Mouse (Mus musculus) liver, postnatal 0 days (tissue): ENCODE data around the gene Gsg1l.

ENCODE experiments used
- CTCF ChIP-seq: sonication (generic); IDR thresholded peaks from 2 replicates; pipeline ENCODE4 v1.5.1; 2016; ENCODE audit warnings: antibody characterized with exemption, low read depth
- EP300 ChIP-seq: IDR thresholded peaks from 2 replicates; pipeline ENCODE4 v1.6.1; 2016; ENCODE audit warnings: antibody characterized with exemption, low read depth, mild to moderate bottlenecking

DNA sequence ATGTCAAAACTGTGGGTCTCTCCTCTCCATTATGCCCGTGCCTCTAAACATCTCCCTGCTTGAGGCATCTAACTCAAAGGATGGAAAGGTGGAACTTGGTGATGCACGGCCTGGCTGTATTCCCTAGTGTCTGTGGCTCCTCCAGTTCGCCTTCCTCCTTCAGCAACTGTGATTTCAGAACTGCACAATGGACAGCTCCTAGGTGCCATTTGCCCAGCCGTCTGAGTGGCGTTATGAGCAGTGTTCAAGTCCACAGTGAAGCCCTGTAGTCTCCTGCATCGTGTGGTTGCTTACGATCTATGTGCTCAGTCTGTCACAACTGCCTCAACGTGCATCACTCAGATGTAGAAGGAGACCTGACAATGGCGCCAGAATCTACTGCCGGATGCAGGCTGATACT lies 96.6 kb downstream of the Gsg1l start:
- TF ChIP-seq CTCF = no peak
- no peak for TF ChIP-seq EP300
